Mouse (Mus musculus) E14TG2a.4 (cell line): ENCODE measurements around the gene Rhoh.

ENCODE experiments used
- CTCF ChIP-seq: conservative IDR thresholded peaks from 2 replicates; pipeline ENCODE4 v1.5.1; 2014; ENCODE audit warnings: low read length
- NANOG ChIP-seq: IDR thresholded peaks from 2 replicates; pipeline ENCODE4 v1.6.1; 2014; ENCODE audit warnings: borderline replicate concordance, low read length, mixed read lengths
- POU5F1 ChIP-seq: IDR thresholded peaks from 2 replicates; pipeline ENCODE4 v1.6.1; 2014; ENCODE audit warnings: low read length, borderline replicate concordance

DNA sequence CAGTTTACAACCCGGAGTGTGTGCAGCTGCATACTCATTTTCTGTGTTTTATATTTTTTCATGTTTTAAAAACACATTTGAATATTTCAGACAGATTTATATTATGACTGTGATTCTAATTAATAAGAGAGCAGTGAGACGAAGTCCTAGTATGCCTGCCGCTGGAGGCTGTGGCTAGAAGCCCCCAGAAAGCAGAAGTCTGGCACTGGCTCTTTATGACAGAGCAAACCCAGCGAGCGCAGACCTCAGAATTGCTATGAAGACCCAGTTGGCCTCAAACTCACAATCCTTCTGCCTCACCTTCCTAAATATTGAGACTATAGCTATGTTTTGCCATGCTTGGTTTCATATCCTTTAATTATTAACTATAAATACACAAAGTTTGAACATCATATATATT lies 32.8 kb upstream of the Rhoh start:
- TF ChIP-seq CTCF (no peak), NANOG (no peak), POU5F1 (no peak)
